In genomic region chr12:8776741-8777140, GRCm38 (mm10) we compare ENCODE assay signal across 22 mouse cellular contexts.
"Had no signal": no experiment of that assay in that cellular context is flagged by ENCODE, and none has a peak within 500 bp of the region (broad histone marks: within the 10 kb centered on the region; RNA-seq: fewer than 3 reads in every experiment).

No protein-coding gene starts in this region.

- H3K36me3 ChIP-seq: intestine, embryonic 15.5 days; kidney, embryonic 15.5 days; liver, embryonic 12.5 days; liver, embryonic 15.5 days; midbrain, embryonic 15.5 days; neural tube, embryonic 12.5 days; neural tube, embryonic 15.5 days had no signal

- H3K4me3 ChIP-seq: intestine, embryonic 15.5 days; kidney, embryonic 15.5 days; limb, embryonic 13.5 days; liver, embryonic 12.5 days; liver, embryonic 15.5 days; midbrain, embryonic 15.5 days; neural tube, embryonic 12.5 days; neural tube, embryonic 15.5 days had no signal

- ATAC-seq: intestine, embryonic 15.5 days; liver, embryonic 12.5 days; midbrain, embryonic 15.5 days had no signal

- H3K4me2 ChIP-seq: intestine, embryonic 15.5 days; kidney, embryonic 15.5 days; liver, embryonic 12.5 days; liver, embryonic 15.5 days; midbrain, embryonic 11.5 days; midbrain, embryonic 15.5 days; neural tube, embryonic 12.5 days; neural tube, embryonic 15.5 days had no signal

- H3K27ac ChIP-seq: intestine, embryonic 15.5 days; kidney, embryonic 15.5 days; limb, embryonic 13.5 days; liver, embryonic 12.5 days; liver, embryonic 15.5 days; midbrain, embryonic 15.5 days; neural tube, embryonic 12.5 days; neural tube, embryonic 15.5 days had no signal

- H3K9me3 ChIP-seq: intestine, embryonic 15.5 days; kidney, embryonic 15.5 days; limb, embryonic 13.5 days; liver, embryonic 12.5 days; liver, embryonic 15.5 days; midbrain, embryonic 15.5 days; neural tube, embryonic 12.5 days; neural tube, embryonic 15.5 days had no signal

- DNase-seq: kidney, adult 11 months; kidney, adult 8-10 months; kidney, postnatal 10 days; kidney, postnatal 4 days; left cerebral cortex, postnatal 4 days; lung, postnatal 10 days; lung, postnatal 36 days; right cerebral cortex, adult 18-20 months; right cerebral cortex, postnatal 14 days; right cerebral cortex, postnatal 4 days; thymus, adult 2 months; thymus, postnatal 14 days; thymus, postnatal 4 days had no signal

- H3K27me3 ChIP-seq: intestine, embryonic 15.5 days; kidney, embryonic 15.5 days; limb, embryonic 13.5 days; midbrain, embryonic 15.5 days; neural tube, embryonic 12.5 days; neural tube, embryonic 15.5 days had no signal

- H3K9ac ChIP-seq: intestine, embryonic 15.5 days; kidney, embryonic 15.5 days; liver, embryonic 12.5 days; liver, embryonic 15.5 days; midbrain, embryonic 15.5 days; neural tube, embryonic 12.5 days; neural tube, embryonic 15.5 days had no signal
